Mouse (Mus musculus): Measurements from ENCODE around the gene Tnrc6c.

The Tnrc6c gene

DNA sequence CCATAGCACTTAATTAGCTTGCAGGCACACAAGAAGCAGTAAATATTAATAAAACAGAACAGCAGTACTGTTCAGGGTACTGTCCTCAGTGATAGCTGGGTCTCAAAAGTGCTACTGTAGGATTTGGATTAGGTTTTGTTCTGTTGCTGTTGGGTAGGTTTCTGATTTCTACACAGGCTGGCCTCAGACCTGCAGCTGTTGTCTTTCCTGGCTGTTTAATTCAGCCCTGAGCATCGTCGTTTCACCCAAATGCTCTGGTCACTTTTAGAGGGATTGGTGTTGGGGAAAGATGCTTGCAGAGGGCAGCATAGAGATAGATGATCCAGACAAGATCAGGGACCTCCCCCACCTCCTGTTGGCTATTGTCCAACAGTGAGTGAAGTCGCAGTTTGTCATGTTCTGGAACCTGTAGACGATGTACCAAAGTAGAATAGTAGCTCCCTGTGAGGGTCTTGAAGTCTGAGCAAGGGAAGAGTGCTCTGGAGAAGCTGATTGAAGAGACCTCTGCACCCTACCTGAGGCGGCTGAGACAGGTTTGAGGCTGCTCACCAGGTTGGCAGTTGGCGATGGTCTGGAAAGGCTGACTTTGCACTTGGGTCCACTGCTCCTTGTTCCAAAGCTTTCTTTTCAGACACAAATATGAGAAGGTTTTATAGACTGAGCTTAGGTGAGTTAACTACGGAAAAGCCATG, 75.9 kb downstream of the Tnrc6c start:
- DNase-seq = peak; percentile 68 to 76

DNA sequence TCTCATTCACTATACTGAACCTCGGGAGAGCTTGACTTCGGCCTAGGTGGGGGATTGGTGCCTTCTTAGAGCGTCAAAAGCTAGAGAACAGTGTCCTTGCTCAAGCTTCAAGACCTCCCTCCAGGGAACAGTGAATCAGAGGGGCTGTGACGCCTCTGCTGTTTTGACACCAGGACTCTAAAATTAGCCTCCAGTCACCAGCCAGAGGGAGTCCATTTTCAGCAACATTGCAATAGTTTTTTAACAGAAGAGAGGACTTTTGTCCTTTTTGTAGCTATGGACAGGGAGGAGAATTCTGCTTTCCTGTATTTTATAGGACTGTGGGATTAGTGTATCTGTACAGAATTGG, 76.4 kb downstream of the Tnrc6c start:
- no peak for DNase-seq

DNA sequence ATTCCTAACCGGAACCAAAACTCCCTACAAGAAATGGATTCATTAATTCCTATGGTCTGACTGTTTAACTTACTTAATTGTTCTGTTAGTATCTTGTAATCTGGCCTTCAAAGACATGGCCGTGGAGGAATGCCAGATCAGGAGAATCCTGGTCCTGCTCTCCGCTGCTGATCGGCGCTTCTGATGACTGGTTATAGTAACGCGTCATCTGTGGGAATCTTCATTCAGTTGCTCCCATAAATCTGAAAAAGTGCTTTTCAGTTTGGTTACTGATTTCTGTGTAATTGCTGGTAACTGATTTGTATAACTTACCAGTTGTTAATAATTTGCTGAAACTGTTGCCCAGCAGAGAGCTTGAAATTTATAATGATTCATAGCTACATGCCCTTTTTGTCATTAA, 77.4 kb downstream of the Tnrc6c start:
- peak; percentile 60 to 62 for DNase-seq

DNA sequence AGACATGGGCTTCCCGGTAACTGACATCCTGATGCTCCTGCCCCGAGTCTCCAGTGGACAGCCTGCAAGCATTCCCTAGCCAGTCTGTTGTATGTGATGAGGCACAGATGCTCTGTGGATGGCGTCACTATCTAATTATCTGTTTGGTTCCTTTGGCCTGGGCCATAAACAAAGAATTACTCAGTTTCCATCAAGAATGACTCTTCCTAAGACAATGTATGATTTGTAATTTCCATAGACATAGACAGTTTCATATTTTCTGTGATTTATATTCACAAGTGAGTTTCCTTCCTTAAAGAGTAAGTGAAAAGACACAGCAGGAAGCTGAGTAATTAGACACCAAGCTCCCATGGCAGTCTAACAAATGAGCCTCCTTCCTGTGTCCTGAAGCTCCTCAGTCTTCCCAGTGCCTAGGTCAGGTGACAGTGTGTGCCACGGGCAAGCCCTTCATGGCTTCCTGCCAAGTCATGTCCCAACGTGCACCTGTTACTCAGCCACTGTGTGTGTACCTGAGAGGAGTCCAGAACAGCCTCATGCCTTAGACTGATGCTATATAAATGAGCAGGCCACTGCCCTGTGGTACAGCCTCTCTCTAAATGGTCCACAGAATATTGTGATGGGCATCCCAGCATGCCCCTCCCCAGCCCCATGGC, 82.1 kb downstream of the Tnrc6c start:
- peak; percentile 38 to 55 for DNase-seq

DNA sequence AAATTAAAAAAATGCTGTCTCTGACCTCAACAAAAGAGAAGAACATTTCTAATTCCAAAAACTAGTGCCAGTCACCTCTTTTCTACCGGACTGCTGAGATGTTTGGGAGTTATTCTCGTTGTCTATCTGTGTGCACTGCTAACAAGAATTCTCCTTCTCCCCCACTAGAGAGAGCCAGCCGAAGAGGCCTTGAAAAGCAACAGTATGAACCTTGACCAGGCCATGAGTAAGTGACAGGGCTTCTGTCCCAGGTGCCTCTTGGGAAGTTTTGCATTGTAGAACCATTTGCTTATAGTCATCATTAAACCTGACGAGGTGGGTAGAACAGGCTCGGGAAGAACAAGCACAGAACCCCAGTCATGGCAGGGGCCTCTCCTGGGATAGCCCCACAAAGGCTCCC, 84.0 kb downstream of the Tnrc6c start:
- DNase-seq = no peak

DNA sequence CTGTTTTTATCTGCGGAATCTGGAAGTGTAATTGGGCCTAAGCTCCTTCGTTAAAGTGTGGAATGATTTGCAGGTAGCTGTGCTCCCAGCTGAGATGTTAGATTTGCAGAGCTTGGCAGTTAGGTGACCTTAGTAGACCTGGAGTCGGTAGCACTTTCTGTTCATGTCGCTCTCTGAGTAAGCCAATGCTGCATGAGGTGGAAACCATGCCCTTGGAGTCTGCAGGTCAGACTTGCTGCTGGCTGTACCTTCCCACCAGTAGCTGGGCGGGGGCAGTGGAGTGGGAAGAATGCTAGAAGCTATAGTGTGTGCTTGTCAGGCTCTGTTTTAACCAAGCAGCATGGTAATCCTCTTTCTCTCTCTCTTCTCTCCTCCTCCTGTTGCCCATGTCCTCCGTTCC, 87.0 kb downstream of the Tnrc6c start:
- DNase-seq = peak in 1 of 2 experiments; percentile 27

DNA sequence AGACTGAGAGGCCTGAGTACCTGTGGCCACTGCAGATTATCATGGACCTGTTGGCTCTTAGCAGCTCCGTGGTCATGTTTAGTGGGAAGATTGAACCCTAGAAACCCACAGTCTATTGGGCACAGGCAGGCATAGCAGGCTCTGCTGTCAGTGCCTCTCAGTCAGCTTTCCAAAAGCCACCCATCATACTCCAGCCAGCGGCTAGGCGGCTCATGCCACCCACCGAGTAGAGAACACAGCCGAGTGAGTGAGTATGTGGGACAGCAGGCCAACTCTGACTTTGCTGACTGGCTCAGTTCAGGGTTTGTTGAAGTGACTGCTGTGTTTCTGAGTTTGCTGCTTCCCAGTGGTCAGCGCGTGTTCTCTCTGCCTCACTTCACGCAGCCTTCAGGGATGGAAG, 88.2 kb downstream of the Tnrc6c start:
- no peak for DNase-seq

DNA sequence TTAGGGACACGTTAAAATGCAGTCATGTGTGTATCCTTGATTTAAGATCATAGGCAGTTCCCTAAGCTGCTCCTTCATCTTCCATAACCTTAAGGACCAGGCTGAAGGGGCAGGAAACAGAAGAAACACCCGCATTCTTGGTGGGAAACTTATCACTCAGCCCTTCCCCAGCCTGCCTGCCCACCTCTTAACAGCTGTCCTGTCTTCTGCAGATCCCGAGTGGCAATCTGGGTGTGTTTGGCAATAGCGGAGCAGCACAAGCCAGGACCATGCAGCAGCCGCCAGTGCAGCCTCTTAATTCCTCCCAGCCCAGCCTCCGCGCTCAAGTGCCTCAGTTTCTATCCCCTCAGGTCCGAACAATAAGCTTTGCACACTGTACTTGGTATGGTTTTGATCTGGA, 88.6 kb downstream of the Tnrc6c start:
- DNase-seq = no peak

DNA sequence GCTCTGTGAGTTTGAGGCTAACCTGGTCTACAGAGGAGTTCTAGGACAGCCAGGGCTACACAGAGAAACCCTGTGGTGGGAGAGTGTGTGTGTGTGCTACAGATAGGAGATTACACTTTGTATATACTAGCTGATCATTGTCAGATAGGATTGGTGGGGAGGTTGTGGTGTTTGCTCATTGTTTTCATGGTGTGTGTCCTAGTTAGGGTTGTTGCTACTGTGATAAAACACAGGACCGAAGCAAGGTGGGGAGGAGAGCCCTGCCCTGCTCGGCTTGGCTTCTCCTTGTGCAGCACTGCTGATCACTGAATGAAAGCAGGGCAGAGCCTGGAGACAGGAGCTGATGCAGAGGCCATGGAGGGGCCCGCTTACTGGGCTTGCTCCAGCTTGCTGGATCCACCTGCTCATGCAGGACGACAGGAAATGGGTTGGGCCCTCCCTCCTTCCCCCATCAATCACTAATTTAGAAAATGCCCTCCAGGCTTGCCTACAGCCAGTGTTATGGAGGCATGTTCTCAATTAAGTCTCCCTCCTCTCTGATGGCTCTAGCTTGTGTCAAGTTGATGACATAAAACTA, 89.5 kb downstream of the Tnrc6c start:
- no peak for DNase-seq

DNA sequence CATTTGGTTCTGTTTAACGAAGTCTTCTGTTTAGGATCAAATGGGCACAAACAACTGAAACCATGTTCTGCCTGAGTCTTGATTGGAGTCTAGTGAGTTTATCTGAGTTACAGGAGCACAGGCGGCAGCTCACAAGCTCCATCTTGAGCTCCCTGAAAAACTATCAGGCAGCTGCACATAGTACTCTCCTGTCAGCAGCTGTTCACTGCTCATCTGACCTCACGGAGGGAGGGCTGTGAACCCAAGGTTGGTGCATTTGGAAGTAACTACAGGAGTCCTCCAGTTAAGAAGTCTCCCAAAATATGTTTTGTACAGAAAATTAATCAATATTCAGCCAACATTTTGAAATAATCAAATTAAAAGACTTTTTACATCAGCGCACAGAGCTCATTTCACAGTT, 94.5 kb downstream of the Tnrc6c start:
- DNase-seq = no peak

DNA sequence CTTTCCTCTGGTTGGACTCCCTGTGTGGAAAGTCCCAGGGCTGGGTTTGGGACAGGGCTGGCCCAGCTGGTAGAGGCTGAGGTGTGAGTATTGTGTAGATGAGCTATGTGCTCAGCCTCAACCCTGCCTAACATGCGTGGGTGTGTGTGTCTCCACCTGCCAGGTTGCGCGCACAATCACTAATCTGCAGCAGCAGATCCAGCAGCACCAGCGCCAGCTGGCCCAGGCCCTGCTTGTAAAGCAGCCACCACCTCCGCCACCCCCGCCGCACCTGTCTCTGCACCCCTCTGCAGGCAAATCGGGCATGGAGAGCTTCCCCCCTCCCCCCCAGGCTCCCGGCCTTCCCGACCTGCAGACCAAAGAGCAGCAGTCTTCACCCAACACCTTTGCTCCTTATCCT, 95.3 kb downstream of the Tnrc6c start:
- DNase-seq = no peak

DNA sequence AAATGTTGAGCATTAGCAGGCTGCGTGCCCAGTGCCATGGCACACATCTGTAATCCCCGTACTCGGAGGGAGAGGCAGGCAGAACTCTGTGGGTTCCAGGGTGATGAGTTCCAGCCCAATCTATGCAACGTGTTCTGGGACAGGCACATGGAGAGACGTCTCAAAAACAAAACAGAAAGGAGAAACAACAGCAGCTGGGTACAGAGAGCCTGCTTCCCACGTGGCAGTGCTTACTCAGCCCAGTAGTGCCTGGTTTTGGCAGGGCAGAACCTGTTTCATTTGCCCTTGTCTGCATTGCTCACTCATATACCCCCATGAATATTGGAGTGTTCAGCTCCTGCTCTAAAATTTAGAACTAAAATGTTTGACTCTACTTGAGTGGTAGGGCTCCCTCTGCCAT, 97.5 kb downstream of the Tnrc6c start:
- peak in 1 of 2 experiments; percentile 28 for DNase-seq

DNA sequence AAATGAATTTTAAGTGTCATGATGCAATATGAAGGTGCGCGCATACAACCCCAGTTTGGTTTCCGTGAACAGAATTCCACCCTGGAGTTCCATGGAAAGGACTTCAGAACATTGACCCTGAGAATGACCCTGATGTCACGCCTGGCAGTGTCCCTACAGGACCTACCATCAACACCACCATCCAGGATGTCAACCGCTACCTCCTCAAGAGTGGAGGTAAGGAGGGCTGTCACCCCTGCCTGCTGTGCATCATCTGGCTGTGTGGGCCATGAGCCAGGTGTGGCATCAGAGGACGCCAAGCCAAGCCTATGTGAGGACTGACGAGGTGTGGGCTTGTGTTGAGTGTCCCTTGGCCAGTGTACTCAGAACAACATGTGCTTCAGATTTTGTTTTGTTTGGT, 101.8 kb downstream of the Tnrc6c start:
- DNase-seq = no peak

DNA sequence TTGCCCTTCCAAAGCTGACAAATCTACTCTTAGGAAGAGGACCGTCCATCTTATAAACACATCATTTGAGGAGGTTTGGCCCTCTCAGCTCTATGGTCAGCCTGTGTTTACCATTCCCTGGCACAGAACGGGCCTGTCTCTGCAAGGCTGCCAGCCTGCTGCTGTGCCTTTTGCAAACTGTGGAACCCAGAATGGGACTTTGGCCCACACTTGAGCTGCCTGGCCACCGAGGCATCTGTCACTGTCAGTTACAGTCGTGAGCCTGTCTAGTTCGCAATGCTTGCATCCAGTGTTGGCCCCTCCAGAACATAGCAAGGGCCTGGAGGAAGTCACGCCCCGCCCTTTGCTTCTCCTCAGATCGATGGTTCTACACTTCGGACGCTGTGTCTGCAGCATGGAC, 105.2 kb downstream of the Tnrc6c start:
- DNase-seq = no peak

DNA sequence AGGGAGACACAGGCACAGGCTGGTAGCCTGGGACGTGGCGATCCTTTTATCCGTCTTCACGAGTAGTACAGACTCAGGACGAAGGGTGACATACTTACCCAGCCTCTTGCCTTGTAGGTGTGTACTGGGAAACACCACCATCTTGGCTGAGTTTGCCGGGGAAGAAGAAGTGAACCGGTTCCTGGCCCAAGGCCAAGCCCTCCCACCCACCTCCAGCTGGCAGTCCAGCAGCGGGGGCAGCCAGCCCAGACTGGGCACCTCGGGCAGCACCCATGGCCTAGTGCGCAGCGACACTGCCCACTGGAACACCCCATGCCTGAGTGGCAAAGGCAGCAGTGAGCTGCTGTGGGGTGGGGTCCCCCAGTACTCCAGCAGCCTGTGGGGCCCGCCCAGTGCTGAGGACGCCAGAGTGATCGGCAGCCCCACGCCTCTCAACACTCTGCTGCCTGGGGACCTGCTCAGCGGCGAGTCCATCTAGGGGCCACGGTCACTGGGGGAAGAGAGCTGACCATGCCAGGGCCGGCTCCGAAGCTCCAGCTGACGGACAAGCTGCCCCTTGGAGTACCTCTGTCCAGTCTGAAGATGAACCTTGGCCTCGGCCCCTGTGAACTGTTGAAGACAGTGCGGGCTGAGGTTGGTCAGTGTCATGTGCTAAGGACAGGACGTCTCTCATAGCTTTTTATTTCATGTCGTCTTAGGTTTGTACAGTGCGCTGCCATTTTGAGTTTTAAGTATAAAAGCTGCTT, 106.5 kb downstream of the Tnrc6c start:
- DNase-seq = peak in 1 of 2 experiments; percentile 45

DNA sequence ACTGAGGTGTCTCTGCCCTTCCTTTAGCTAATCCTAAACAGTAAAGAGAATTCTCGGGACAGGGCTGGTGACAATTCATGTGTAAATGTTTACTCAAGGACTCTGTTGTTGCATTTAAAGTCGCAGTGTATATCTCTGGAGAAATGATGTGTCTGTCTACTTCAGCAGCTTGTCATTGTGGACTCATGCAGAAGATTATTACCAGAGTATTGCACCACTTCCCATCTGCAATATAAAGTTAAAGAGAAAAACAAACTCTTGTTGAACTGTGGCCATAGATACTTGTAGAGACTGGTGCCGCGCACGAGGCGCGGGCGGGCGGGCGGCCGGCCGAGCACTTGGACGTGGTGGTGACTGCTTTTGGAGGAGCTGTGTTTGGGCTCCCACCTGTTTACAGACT, 107.7 kb downstream of the Tnrc6c start:
- no peak for DNase-seq

DNA sequence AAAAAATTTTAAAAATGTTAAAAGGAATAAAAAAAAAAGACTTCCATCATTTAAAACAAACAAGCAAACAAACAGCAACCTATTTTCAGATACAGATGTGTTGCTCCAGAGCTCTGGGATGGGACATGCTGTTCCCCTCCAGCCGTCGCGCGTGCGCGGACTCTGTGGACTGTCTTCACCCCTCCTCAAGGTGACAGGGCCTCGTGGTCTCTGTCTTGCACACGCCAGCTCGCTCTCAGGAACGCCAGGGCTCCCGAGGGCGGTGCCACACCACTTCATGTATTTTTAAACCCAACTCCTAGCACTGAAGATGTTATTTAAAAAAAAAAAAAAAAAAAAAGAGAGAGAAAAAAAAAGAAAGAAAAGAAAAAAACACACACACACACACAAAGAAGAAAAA, 108.2 kb downstream of the Tnrc6c start:
- DNase-seq = no peak

DNA sequence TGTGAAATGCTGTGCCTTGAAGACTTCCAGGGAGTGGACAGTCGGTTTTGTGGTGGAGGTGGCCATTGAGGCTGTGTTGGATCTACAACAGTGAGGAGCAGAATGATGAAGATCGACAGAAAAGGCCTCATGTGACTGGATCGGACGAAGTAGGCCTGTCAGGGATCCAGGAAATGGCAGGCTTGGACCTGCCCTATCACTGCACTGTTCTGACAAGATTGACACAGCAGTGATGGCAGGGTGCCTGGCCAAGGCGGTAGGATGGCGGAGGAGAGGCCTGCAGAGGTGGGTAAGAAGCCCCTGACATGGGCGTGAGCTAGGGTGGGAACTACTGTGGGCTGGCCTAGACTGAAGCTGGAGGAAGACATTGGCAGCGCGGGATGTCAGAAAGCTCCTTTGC, 110.2 kb downstream of the Tnrc6c start:
- no peak for DNase-seq

DNA sequence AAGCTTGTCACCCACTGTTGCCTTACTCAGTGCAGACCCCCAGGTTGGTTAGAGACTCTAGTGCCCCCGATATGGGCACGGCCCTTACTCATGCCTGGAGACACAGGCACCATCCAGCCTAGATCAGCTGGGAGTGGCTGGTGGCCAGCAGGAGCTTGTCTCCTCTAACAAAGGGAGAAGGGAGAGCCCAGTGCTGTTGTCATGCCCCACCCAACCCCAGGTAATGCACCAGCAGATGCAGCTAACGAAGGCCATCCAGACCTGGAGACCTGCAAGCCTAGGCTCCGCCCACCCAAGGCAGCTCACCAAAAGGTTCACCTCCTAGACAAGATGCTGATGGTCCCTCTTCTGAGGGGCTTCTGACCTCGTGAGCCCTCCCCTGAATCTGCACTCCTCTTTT, 111.3 kb downstream of the Tnrc6c start:
- no peak for DNase-seq

DNA sequence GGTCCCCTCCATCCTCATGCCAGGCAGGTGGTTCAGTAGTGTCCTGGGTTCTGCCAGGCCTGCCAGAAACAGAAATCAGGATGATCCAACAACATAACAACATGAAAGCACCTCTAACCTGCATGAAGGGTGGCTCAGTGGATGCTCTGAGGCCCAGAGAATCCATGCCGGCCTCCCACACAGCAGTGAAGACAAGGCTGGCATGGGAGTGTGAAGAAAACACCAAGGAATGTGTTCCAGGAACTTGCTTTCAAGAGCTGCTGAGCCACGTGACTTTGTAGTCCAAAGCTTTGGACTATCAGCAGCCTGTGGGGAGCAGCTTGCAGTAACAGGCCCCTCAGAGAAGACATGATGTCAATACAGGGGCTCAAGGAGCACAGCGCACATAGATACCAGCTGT, 112.2 kb downstream of the Tnrc6c start:
- DNase-seq = no peak

DNA sequence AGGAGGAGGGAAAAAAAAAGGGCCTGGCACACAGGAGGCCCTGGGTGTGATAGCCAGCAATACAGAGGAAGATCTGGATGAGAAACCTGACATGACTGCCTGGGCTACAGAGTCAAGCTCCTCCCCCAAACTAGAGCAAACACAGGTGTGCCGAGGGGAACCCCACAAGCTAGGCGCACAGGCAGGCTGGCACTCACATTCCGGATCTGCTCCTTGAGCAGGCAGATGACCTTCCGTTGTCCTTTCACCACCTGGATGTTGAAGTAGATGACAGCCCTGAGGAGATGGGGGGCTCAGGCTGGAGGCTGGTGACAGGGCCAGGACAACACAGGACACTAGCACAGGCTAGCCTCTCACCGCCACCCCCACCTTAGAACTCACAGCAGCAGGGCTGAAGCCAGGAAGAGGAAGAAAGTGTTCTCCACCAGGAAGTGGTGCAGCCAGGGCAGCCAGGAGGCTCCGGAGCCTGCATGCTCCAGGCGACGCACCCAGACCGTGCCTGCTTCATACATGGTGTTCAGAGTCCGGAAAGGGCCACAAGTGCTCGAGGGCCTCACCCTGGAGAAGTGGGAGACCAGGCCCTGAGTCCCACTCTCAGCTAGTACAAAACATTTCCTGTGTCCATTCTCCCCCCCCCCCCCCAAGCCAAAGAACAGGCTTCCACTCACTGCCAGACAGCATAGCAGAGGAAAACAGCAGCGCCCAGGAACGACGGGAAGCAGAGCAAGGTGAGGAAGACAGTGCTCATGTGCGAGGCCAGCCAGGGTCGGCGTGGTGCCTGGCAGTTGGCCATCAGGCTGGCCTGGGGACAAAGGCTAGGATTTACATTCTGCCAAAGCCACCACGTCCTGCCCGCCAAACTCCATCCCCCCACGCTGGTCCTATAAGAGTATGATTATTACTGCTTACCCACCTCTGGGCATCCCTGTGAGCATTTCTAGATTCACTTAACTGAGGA, 114.9 kb downstream of the Tnrc6c start:
- no peak for DNase-seq

DNA sequence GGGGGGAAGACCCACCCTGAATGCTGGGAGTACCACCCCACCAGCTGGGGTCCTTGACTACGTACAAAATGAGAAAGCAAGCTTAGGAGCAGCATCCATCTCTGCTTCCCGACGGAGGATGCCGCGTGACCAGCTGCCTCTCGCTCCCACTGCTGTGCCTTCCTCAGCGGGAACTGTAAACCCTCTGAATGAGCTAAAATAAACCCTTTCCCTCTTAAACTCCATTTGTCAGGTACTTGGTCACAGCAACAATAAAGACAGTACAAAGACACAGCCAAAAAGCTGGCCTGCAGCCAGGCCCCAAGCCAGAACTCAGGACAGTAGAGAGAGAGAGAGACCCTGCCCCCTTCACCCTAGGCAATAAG, 115.6 kb downstream of the Tnrc6c start:
- no peak for DNase-seq

DNA sequence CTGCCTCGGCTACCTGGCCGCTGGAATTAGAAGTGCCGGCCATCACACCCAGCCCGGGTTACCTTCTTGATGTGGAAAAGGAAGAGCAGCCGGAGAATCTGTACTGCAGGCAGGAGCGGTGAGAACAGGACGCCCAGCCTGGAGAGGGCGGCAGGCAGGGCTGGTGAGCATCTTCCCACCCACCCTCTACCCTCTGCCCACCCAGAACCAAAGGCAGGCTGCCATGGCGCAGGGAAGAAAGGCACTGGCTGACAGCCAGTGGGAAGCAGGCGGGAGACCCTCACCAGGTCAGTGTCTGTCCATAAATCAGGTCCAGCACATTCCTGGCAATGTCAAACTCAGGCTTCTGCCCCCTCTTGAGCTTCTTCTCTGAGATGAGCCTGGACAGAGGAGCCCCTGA, 116.3 kb downstream of the Tnrc6c start:
- DNase-seq = no peak

Measured in kidney, adult 8-10 months (tissue).